9 mouse cellular contexts compared by ENCODE assay signal in genomic region chr13:60684050-60684760, GRCm38 (mm10).
A peak's percentile ranks its signal among the peaks of the same experiment; 100 is the strongest.
DNase-seq lines count a peak whose midpoint lies in the region; ATAC-seq lines count a peak whose summit lies in the region.
"Had no signal": no experiment of that assay in that cellular context is flagged by ENCODE, and none has a peak within 500 bp of the region (broad histone marks: within the 10 kb centered on the region; RNA-seq: fewer than 3 reads in every experiment).

No protein-coding gene starts in this region.

- H3K9me3 ChIP-seq in heart, embryonic 12.5 days (replicated peaks), result no peaks in the 10 kb centered on the region
- H3K9me3 ChIP-seq in forebrain, embryonic 16.5 days (ENCODE audit: control insufficient read depth, low read length), result no peaks in the 10 kb centered on the region
- H3K9me3 ChIP-seq in lung, embryonic 15.5 days, result no peaks in the 10 kb centered on the region

- no peak for DNase-seq in heart, adult 8-10 months (ENCODE audit: low spot score)
- DNase-seq in kidney, adult 8-10 months, result peak; percentile 52 to 64
- DNase-seq in thymus, postnatal 25 days, result no peak
- no peak for DNase-seq in urinary bladder, adult 2 months (ENCODE audit: low spot score)
- no peak for DNase-seq in right cerebral cortex, postnatal 25 days

- peaks cover 50% of the 10 kb centered on the region for H3K4me1 ChIP-seq in heart, embryonic 12.5 days (replicated peaks)
- H3K4me1 ChIP-seq in forebrain, embryonic 16.5 days (replicated peaks; ENCODE audit: control insufficient read depth, insufficient read depth, low read length), result peaks cover 46% of the 10 kb centered on the region
- peaks cover 47% of the 10 kb centered on the region for H3K4me1 ChIP-seq in lung, embryonic 15.5 days

- no peak overlapping the region for H3K9ac ChIP-seq in heart, embryonic 12.5 days
- H3K9ac ChIP-seq in forebrain, embryonic 16.5 days (replicated peaks; ENCODE audit: low read depth, low read length), result no peak overlapping the region
- no peak overlapping the region for H3K9ac ChIP-seq in lung, embryonic 15.5 days

- no peaks in the 10 kb centered on the region for H3K36me3 ChIP-seq in heart, embryonic 12.5 days
- H3K36me3 ChIP-seq in forebrain, embryonic 16.5 days (ENCODE audit: control insufficient read depth, insufficient read depth), result no peaks in the 10 kb centered on the region
- no peaks in the 10 kb centered on the region for H3K36me3 ChIP-seq in lung, embryonic 15.5 days

- H3K27me3 ChIP-seq in heart, embryonic 12.5 days (replicated peaks), result no peaks in the 10 kb centered on the region
- H3K27me3 ChIP-seq in forebrain, embryonic 16.5 days (replicated peaks; ENCODE audit: control insufficient read depth, insufficient read depth, low read length), result no peaks in the 10 kb centered on the region
- H3K27me3 ChIP-seq in lung, embryonic 15.5 days, result no peaks in the 10 kb centered on the region
- H3K27me3 ChIP-seq: CH12.LX had no signal

- WGBS in heart, embryonic 12.5 days, result 43% methylated on average over 10 of the region's 10 CpGs
- WGBS in forebrain, embryonic 16.5 days, result 47% methylated on average over 10 of the region's 10 CpGs
- 42% methylated on average over 10 of the region's 10 CpGs for WGBS in lung, embryonic 15.5 days

- H3K27ac ChIP-seq in heart, embryonic 12.5 days (ENCODE audit: poor library complexity, severe bottlenecking), result peak overlapping the region; percentile 22; the same call in 1 of the 2 replicates
- H3K27ac ChIP-seq in forebrain, embryonic 16.5 days (ENCODE audit: low read length), result peak overlapping the region; percentile 86
- peak overlapping the region; percentile 83 for H3K27ac ChIP-seq in lung, embryonic 15.5 days

- no peak overlapping the region for H3K4me3 ChIP-seq in heart, embryonic 12.5 days
- no peak overlapping the region for H3K4me3 ChIP-seq in forebrain, embryonic 16.5 days (replicated peaks; ENCODE audit: low read length)
- no peak overlapping the region for H3K4me3 ChIP-seq in lung, embryonic 15.5 days

- no peak for ATAC-seq in heart, embryonic 12.5 days (ENCODE audit: insufficient number of reproducible peaks, low FRiP score)
- ATAC-seq in forebrain, embryonic 16.5 days, result no peak
- no peak for ATAC-seq in lung, embryonic 15.5 days (ENCODE audit: borderline replicate concordance, extremely low read depth, low FRiP score, low TSS enrichment)

- H3K4me2 ChIP-seq in heart, embryonic 12.5 days, result no peak overlapping the region
- no peak overlapping the region for H3K4me2 ChIP-seq in forebrain, embryonic 16.5 days (ENCODE audit: low read length)
- no peak overlapping the region for H3K4me2 ChIP-seq in lung, embryonic 15.5 days

Comparison
In these comparisons a context has a peak if more than half of its experiments do, and no peak if none do; other contexts are left out.
1. H3K27ac ChIP-seq: peak in every context shown above with its lines; median percentile 86 in forebrain, embryonic 16.5 days; 83 in lung, embryonic 15.5 days; 22 in heart, embryonic 12.5 days.
2. DNase-seq: peak in kidney, adult 8-10 months (2 of 2); none in heart, adult 8-10 months (single experiment), thymus, postnatal 25 days (single experiment), urinary bladder, adult 2 months (single experiment) and right cerebral cortex, postnatal 25 days (single experiment).